Mouse (Mus musculus) stomach, embryonic 16.5 days (tissue): ENCODE measurements around the gene Tnfaip8l1. TPM values are rescaled to one million over a fixed set of nuclear protein-coding genes. Genes with fewer than 3 reads are reported as not detected.
A peak's percentile ranks its signal among the peaks of the same experiment; 100 is the strongest.

Experiments used
- ATAC-seq: fragments of 200-750 bp; cut with Nextera tagmentation; 2 replicates; pipeline ENCODE4 v1.8.0; 2017; ENCODE audit warnings: moderate number of reproducible peaks, moderate TSS enrichment; ENCODE audit not compliant: insufficient read depth, low FRiP score
- H3K27ac ChIP-seq: fragments of 300-500 bp; sonication (generic); 2 replicates; pipeline ENCODE4 v1.5.1; 2014; ENCODE audit warnings: low read length
- H3K27me3 ChIP-seq: fragments of 300-500 bp; sonication (generic); 2 replicates; pipeline ENCODE4 v1.6.1; 2014; ENCODE audit warnings: low read length, control low read depth, mixed read lengths; ENCODE audit not compliant: control insufficient read depth, insufficient read depth
- H3K36me3 ChIP-seq: fragments of 300-500 bp; sonication (generic); 2 replicates; pipeline ENCODE4 v1.6.1; 2014; ENCODE audit warnings: low read length; ENCODE audit not compliant: control insufficient read depth, insufficient read depth
- H3K4me1 ChIP-seq: fragments of 300-500 bp; sonication (generic); 2 replicates; pipeline ENCODE4 v1.6.1; 2014; ENCODE audit warnings: low read length, control low read depth, mixed read lengths; ENCODE audit not compliant: control insufficient read depth, insufficient read depth
- H3K4me2 ChIP-seq: fragments of 300-500 bp; sonication (generic); 2 replicates; pipeline ENCODE4 v1.6.1; 2014; ENCODE audit warnings: low read depth, low read length, mixed read lengths
- H3K4me3 ChIP-seq: fragments of 300-500 bp; sonication (generic); replicated peaks from 2 replicates; pipeline ENCODE4 v1.5.1; 2014; ENCODE audit warnings: mild to moderate bottlenecking, low read length
- H3K9ac ChIP-seq: fragments of 300-500 bp; sonication (generic); 2 replicates; pipeline ENCODE4 v1.6.1; 2014; ENCODE audit warnings: low read length
- H3K9me3 ChIP-seq: fragments of 300-500 bp; sonication (generic); replicated peaks from 2 replicates; pipeline ENCODE4 v1.6.1; 2016; ENCODE audit warnings: low read length, control low read depth; ENCODE audit not compliant: control insufficient read depth
- WGBS: fragments of 180-500 bp; shearing (Covaris S2); extraction: QIAGEN DNeasy Blood & Tissue Kit; methylation state at CpG from one replicate; pipeline ENCODE4 v1.1.7; 2014; 5-methylcytosine and 5-hydroxymethylcytosine counted together
- polyA plus RNA-seq: library from polyadenylated mRNA; unstranded; fragments of >200 nt; fragmentation: Nextera tagmentation; extraction: Ambion mirVana; gene quantifications from 2 replicates; pipeline ENCODE4 v1.2.1, GENCODE M21; 2015

Tnfaip8l1 gene
- polyA plus RNA-seq, 1 experiment from 2014 or later = 11.9 TPM

- H3K4me3 ChIP-seq = no peak overlapping the region
- H3K36me3 ChIP-seq = peaks cover 42% of the 10 kb centered on the region
- peak overlapping the region; percentile 44 for H3K27ac ChIP-seq
- H3K4me2 ChIP-seq = no peak overlapping the region
- ATAC-seq = peak; percentile 92
- no peaks in the 10 kb centered on the region for H3K27me3 ChIP-seq
- H3K9ac ChIP-seq = no peak overlapping the region
- 70% methylated on average over 10 of the region's 10 CpGs for WGBS
- no peaks in the 10 kb centered on the region for H3K9me3 ChIP-seq
- 0 out of 2 replicates have a peak, but pooled peaks cover 7% of the 10 kb centered on the region for H3K4me1 ChIP-seq
These were observed 44.1 kb downstream of the Tnfaip8l1 start for GRCm38 (mm10) chr17:56206276-56206884.

- no peaks in the 10 kb centered on the region for H3K9me3 ChIP-seq
- no peak overlapping the region for H3K4me3 ChIP-seq
- H3K9ac ChIP-seq = no peak overlapping the region
- WGBS = 73% methylated on average over 6 of the region's 6 CpGs
- peaks cover 36% of the 10 kb centered on the region for H3K36me3 ChIP-seq
- H3K4me1 ChIP-seq = 0 out of 2 replicates have a peak, but pooled peaks cover 7% of the 10 kb centered on the region
- no peak overlapping the region for H3K4me2 ChIP-seq
- no peak for ATAC-seq
- H3K27ac ChIP-seq = peak overlapping the region; percentile 44; the same call in 1 of the 2 replicates
- no peaks in the 10 kb centered on the region for H3K27me3 ChIP-seq
These were observed 44.9 kb downstream of the Tnfaip8l1 start for GRCm38 (mm10) chr17:56206986-56207674.

GRCm38 (mm10) chr17:56207963-56208530 is 45.8 kb downstream of the Tnfaip8l1 start:
- peaks cover 27% of the 10 kb centered on the region for H3K36me3 ChIP-seq
- no peaks in the 10 kb centered on the region for H3K27me3 ChIP-seq
- no peak overlapping the region for H3K4me2 ChIP-seq
- WGBS = 91% methylated on average over 9 of the region's 9 CpGs
- no peak overlapping the region for H3K9ac ChIP-seq
- H3K27ac ChIP-seq = no peak overlapping the region
- no peak for ATAC-seq
- no peaks in the 10 kb centered on the region for H3K9me3 ChIP-seq
- no peak overlapping the region for H3K4me3 ChIP-seq
- H3K4me1 ChIP-seq = 0 out of 2 replicates have a peak, but pooled peaks cover 9% of the 10 kb centered on the region

- Histone ChIP-seq H3K4me1 (0 out of 2 replicates have a peak, but pooled peaks cover 9% of the 10 kb centered on the region), H3K9ac (no peak overlapping the region), H3K4me3 (no peak overlapping the region), H3K36me3 (peaks cover 25% of the 10 kb centered on the region), H3K4me2 (no peak overlapping the region), H3K27me3 (no peaks in the 10 kb centered on the region), H3K9me3 (no peaks in the 10 kb centered on the region), H3K27ac (no peak overlapping the region)
- WGBS = 89% methylated on average over 3 of the region's 3 CpGs
- no peak for ATAC-seq
These were observed 46.5 kb downstream of the Tnfaip8l1 start for GRCm38 (mm10) chr17:56208821-56209220.

GRCm38 (mm10) chr17:56211090-56211489 is 48.8 kb downstream of the Tnfaip8l1 start:
- Histone ChIP-seq H3K9ac (no peak overlapping the region), H3K4me2 (no peak overlapping the region), H3K27me3 (no peaks in the 10 kb centered on the region), H3K4me3 (no peak overlapping the region), H3K27ac (no peak overlapping the region), H3K4me1 (0 out of 2 replicates have a peak, but pooled peaks cover 9% of the 10 kb centered on the region), H3K9me3 (no peaks in the 10 kb centered on the region), H3K36me3 (peaks cover 22% of the 10 kb centered on the region)
- 0 out of 2 replicates have a peak, but pooled peaks have one; percentile 14 for ATAC-seq
- 80% methylated on average over 2 of the region's 2 CpGs for WGBS

GRCm38 (mm10) chr17:56212676-56213075 is 50.4 kb downstream of the Tnfaip8l1 start:
- Histone ChIP-seq H3K9ac (no peak overlapping the region), H3K27ac (peak overlapping the region; percentile 9; the same call in 1 of the 2 replicates), H3K27me3 (no peaks in the 10 kb centered on the region), H3K36me3 (peaks cover 17% of the 10 kb centered on the region; the same call in 1 of the 2 replicates), H3K4me1 (peaks cover 13% of the 10 kb centered on the region), H3K4me2 (no peak overlapping the region), H3K4me3 (no peak overlapping the region), H3K9me3 (no peaks in the 10 kb centered on the region)
- WGBS = 29% methylated on average over 6 of the region's 6 CpGs
- ATAC-seq = peak; percentile 77; the same call in 1 of the 2 replicates

- no peak overlapping the region for H3K9ac ChIP-seq
- ATAC-seq = no peak
- H3K4me3 ChIP-seq = no peak overlapping the region
- peaks cover 17% of the 10 kb centered on the region for H3K4me1 ChIP-seq
- H3K27me3 ChIP-seq = no peaks in the 10 kb centered on the region
- WGBS = 85% methylated on average over 1 of the region's 1 CpGs
- H3K9me3 ChIP-seq = no peaks in the 10 kb centered on the region
- no peak overlapping the region for H3K27ac ChIP-seq
- H3K4me2 ChIP-seq = no peak overlapping the region
- peaks cover 17% of the 10 kb centered on the region; the same call in 1 of the 2 replicates for H3K36me3 ChIP-seq
These were observed 52.0 kb downstream of the Tnfaip8l1 start for GRCm38 (mm10) chr17:56214229-56214628.

- Histone ChIP-seq H3K4me2 (peak overlapping the region; percentile 74), H3K9me3 (no peaks in the 10 kb centered on the region), H3K27ac (no peak overlapping the region), H3K9ac (peak overlapping the region; percentile 94), H3K4me3 (peak overlapping the region; percentile 90), H3K4me1 (peaks cover 17% of the 10 kb centered on the region), H3K27me3 (no peaks in the 10 kb centered on the region), H3K36me3 (no peaks in the 10 kb centered on the region)
- no peak for ATAC-seq
- 66% methylated on average over 13 of the region's 13 CpGs for WGBS
These were observed 55.4 kb downstream of the Tnfaip8l1 start for GRCm38 (mm10) chr17:56217670-56218069.
